Mouse (Mus musculus) gastrocnemius, postnatal 25 days (tissue): ENCODE results near the gene Mvb12b. TPM values are rescaled to one million over a fixed set of nuclear protein-coding genes. Genes with fewer than 3 reads are reported as not detected.

Experiments
- DNase-seq: peaks from one replicate; pipeline ENCODE4 v3.0.0; 2022
- total RNA-seq, 2 experiments: library from RNA; stranded (reverse); gene quantifications; 1 replicate in 1 of 2; 2 replicates in 1 of 2; pipeline ENCODE4 v1.2.3; 2021

The Mvb12b gene
- total RNA-seq, 2 experiments from 2014 or later = 18.6 to 23.0 TPM

DNA sequence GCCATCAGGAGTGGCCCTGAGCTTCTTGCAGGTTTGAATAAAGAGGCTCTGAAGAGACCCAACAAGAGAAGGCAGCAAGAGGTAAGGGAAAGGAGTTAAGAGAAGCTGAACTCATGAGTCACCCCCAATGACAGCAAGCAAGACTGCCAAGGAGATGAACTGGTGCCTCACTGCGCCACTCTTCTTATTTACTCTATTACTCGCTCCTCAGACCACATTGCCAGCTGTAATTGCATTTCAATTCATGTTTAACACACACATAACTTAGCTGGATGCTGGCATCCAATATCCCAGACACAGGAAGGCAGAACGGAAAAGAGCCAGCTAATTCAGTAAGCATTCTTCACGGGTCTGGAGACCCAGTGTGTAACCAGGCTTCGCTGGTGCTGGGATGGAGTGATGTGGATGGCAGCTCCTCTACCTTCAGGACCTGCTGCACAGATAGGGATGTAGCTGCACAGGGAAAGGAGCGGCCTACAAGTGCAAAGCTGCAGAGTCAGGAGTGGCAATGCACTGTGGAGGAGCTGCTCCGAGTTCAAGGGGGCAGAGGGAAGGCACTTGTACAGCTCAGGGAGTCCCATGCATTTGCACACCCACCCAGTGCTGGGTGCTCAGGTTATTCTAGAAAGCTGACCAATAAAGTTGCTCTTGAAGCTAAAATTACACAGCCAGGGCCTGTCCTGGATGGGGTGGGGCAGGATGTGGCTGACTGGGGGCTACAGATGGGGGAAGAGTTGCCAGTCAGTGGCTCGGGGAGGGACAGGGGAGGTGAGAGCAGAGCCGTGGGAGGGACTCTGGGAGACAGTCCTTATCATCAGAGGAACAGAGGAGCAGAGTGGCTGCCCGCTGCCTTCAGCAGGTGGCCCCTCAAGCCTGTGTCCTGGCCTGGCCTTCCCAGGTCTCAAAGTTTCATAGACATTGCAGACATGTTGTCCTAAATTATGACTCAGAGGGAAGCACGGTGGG lies 34.5 kb downstream of the Mvb12b start:
- DNase-seq = no peak

DNA sequence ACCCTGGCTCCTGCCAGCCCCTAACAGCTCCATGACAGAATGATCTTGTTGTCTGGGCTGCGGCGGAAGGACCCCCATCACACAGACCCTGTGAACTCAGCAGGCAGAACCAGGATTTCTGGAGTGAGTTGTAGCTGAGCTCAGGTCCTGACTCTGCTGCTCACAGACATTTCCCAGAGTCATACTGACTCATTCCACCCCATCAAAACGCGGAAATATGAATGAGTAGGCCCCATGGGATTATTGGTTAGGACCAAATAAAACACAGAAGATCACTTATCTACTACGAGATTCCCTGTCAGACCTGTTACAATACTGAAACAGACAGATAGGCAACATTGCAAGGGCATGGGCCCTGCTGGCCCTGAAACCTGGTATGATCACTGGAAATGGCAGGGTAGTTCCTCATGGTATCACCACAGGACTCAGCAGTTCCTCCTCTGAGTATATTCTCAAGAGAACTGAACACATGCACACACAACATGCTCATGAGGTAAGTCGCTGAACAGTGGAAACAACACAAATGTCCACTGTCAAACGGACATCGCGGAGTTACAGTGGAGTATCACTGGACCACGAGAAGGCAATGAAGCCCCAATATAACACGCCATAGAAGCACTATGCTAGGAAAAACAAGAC lies 40.4 kb downstream of the Mvb12b start:
- no peak for DNase-seq

DNA sequence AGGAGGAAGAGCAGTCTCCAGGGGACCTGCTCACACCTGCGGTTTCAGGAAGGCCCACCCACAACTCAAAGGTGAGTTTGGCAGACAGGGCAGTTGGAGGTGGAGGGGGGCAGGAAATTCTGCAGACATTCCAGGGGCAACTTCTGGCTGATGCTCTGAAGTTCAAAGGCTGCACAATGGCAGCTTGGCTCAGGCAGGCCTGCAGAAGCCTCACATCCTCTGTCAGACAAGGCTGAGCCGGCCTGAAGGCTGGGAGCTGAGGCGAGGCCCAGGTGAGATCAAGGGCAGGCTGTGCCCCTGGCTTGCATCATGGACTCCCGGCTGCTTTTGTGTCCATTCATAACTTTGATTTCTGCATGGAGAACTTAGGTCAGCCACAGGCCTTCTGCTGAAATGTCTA lies 41.1 kb downstream of the Mvb12b start:
- no peak for DNase-seq

DNA sequence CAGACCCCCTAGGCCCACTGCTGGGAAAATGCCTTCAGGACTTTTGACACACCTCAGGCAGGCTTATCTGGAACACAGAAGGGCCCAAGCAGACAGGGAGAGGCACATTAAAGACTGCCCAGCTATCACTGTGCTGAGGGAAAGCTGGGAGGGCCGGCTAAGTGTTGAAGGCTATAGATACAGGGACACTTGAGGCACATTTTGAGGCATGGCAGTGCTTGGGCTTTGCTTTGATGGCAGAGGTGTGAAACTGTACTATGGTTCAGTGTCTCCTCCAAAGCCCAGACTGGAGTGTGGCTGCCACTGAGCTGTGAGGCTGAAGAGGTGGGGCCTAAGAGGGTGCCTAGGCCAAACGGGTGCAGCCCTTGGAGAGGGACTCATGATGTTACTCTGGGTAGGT lies 44.1 kb downstream of the Mvb12b start:
- DNase-seq = no peak

DNA sequence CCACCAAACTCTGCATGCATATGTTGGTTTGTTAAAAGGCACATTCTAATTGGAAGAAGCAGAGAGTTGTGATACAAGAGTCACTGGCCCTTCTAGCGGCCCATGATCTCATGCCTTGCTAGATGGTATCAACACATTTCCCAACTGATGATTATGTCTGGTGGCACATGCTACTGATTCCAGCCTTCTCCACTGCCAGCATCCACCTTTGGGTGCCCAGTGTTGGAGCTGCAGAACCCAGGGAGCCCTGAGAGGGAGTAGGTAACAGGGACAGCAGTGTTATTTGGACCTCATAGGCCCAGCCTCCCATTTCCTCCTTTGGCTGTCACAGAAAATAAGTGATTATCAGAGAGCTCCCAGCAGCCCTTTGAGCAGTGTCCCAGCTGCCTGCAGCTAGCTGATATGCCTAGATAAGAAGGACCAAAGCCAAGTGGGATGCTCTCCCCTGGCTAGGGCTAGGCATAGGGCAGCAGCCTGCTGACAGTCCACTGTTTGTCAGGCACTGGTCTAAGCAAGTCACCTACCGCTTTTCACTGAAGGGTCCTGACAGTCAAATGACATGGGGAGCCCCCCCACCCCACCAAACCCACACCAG lies 44.7 kb downstream of the Mvb12b start:
- DNase-seq = no peak

DNA sequence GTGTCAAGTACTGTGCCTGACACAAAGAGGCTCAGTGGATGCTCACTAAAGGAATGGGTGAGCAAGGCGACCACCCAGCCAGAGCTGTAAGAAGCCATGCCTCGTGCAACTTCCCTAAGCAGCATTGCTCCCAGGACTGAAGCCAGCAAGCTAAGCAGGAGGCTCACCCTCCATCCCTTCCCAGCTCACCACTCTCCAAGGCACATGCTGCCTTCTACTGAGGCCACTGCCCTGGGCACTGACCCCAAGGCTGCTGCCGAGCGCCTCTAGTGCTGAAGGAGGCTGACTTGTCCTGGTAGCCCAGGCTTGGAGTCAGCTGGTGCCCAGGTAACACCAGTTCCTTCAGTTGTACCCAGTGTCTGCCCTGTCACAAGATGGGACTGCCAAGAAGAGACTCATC lies 45.8 kb downstream of the Mvb12b start:
- DNase-seq = no peak

DNA sequence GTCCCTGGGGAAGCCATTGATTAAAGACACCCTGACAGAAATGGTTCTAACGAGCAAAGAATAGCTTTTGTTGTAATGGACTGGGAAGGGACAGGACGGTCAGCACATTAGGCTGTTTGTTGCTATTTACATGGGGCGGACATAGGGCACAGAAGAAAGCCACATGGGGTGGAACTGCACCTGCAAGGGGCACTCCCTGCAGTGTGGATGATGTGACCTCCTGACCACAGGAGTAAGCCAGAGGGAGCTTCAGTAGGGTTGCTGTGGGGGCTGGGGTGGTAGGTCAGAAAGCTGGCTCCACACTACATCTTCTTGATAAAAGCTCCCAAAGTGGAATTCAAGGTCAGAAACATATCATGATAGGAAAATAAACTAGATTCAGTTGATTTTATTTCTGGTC lies 47.3 kb downstream of the Mvb12b start:
- no peak for DNase-seq

DNA sequence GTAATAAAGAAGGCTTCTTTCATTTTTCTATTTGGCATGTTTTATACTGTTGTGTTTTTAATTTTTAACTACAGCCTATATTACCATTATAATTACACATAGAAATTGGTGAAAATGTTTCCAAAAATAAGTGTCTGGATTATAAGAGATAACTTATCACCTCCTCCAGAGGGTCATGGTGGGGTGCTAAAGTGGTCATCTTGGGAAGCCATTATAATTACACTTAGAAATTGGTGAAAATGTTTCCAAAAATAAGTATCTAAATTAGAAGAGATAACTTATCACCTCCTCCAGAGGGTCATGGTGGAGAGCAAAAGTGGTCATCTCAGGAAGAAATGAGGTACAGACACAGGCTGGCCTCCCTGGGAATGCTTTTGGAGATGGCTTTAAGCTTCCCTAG lies 48.5 kb downstream of the Mvb12b start:
- no peak for DNase-seq

DNA sequence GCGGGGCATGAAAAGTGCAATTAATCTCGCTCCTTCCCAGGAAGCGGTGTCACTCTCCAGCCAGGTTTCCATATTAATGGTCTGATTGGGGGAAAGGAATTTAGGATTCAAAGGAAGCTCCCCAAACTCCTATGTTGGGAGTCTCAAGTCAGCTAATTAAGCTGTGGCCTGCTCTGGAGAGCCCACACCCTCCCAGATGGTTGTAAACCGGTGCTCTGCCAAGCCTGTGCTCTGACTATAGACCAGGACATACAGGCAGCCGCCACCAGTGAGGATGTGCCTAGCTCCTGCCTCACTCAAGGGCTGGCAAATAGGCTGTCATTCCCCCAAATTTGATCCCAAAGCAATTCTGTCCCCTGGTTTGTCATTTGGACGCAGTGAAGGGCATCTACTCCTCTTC lies 50.4 kb downstream of the Mvb12b start:
- no peak for DNase-seq

DNA sequence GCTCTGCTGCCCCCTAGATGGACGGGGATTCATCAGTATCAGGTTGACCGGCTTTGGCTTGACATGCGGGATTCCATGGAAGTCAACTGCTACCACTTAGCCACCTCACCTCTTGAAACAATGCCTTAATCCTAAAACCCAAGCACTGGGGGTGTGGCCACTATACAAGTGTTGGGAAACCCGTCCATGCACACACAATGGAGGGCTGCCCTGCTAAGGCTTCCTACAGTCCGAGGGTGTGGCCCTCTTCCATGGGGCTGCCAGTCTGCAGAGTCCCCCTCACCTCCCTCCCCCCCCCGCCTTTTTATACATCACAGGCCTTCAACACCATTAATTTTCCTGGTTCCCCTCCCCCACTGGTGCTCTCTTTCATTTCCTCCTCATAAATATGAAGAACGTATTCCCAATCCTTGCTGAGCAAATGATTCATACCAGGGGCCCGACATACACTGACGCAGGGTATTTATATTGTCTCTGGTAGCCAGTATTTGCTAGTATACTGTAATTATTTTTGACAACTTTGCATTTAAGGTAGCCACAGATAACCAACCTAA lies 51.0 kb downstream of the Mvb12b start:
- DNase-seq = no peak

DNA sequence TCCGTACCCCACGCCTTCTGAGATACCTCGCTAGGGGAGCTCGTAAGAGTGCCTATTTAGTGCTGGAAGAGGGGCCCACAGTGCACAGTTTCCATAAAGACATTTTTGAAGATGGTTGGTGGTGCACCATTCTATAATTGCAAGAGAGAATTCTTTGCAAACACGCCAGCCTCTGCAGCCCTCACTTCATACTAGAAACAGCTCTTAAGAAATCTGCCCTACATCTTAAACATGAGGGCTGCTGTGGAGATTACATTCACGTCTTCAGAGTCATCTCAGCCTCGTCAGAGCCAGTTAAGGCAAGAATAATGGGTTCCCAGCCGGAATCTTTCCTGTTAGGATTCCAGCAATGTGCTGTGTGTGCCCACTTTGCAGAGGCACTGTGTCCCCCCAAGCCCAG lies 52.7 kb downstream of the Mvb12b start:
- DNase-seq = no peak

DNA sequence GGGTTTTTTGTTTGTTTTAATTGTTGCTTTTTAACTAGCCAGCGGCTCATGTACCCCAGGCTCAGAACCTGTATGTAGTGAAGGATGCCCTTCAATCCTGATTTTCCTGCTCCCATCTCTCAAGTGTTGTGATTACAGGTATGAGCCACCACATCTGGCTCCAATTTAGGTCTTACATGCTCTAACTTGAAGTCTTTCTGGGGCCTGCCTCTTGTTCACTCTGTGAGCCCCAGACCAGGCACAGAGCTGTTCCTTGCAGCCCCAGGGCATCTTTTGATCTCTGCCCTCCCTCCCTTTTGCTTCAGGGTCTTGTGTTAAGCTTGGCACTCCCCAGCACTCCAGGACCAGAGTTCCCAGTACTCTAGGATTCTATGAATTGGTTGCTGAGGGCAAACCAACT lies 53.8 kb downstream of the Mvb12b start:
- no peak for DNase-seq

DNA sequence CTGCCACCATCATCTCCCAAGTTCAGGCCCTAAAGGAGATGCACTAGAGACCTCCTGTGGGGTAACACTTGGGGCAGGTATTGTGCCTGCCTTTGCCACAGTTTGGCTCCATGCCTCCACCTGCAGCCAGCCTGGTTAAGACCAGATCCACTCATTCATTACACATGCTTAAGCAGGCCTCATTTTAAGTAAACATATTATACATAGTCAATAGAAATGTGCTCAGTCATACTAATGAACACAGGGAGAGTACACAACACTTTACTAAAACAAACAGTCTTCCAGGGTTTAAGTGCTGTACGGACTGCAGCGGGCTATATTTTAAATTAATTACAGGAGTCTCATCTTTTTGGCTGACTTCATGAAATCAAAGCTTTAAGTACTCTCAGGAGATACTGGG lies 57.9 kb downstream of the Mvb12b start:
- no peak for DNase-seq

DNA sequence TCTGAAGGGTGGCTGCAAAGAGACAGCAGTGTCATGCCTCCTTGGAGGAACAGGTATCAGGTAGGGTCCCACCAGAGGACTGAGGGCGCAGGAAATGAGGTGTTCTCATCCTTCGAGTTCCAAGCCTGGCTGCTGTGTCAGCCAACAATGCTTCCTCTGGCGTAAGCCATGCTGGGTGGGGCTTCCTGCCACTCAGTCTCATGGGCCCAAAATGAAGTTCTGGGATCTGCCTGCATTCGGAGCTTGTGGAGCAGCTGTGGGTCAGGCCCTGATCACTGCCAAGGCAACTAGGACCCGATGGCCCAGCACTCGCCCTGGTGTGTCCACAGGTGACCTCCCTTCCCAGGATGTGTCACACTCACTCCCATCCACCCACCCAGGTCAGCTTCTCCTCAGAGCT lies 61.0 kb downstream of the Mvb12b start:
- DNase-seq = no peak

DNA sequence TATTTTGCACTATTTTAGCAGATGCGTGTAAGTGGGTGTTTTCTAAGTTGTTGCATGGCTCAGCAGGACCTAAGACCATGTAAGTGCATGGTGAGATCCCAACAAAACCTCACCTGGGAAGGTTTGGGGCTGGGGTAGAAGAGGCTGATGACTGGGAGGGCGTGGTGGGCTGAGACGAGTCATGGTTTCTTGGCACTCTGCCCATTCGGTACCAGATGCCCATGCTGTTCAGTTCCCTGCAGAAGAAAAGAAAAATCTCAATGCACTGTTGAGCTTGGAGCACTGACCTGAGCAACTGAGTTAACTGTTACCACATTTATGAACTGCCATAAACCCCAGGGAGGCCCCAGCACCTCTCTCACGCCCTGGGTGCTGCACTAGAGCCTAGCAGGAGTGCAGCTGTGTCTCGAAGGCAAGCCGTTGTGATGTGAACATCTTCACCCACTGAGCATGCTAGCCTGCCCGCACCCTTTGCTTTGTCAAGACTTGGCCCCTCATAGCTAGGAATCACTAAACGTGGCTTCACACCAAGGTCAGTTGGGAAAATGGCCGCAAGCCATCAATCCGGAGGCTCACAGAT lies 62.7 kb downstream of the Mvb12b start:
- no peak for DNase-seq

DNA sequence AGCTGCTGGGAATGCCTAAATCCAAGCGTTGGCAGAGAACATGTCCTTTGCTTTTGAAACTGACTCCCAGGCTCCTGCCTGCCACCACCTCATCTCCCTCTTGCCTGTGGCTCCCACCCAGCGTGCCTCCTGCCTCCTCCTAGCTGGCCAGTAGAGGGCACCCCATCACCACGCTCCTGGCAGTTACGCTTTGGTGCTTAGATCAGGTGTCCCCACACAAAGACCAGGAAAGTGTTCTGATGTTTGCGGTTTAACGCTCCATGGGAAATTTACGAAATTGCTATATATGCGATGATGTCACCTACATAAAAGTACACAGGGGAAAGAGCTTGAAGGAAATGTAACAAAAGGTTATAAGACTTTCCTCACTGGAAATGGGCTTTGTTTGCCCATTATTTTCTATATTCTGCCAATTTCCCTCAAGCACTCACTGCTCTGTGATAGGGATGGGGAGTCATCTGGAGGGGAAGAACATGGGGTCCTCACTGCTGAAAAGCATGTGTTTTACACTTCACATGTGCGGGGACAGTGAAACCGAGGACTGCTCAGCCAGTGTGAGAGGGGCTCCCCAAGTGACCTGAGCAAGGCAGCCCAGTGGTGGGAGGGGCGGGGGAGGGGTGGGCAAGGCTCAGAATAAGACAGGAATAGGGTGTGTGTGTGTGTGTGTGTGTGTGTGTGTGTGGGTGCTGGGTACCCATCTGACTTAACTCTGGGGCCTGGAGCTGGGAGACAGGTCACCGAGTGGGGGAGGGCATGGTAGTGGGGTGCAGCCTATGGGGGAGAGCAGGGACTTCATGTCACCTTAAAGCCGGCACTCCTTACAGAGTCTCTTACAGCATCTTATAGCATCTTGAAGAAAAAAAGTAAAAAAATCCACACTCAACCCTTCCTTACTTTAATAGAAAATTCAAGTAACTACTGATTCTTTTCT lies 65.8 kb downstream of the Mvb12b start:
- DNase-seq = peak; percentile 72

DNA sequence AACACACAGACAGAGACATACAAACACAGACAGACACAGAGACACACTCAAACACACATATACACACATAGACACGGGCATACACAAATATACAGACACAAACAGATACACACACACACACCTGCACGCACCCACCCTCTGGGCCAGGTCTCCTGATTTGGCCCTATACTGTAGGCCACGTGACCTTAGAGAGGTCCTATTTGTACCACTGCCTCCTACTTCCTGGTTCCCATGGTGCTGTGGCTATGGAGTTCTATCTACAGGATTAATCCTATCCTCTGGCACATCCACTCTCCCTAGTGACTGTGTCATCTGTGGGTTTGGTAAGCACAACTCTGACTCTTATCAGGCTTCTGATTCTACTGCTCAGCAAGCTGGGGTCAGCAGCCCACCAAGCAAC lies 67.3 kb downstream of the Mvb12b start:
- no peak for DNase-seq

DNA sequence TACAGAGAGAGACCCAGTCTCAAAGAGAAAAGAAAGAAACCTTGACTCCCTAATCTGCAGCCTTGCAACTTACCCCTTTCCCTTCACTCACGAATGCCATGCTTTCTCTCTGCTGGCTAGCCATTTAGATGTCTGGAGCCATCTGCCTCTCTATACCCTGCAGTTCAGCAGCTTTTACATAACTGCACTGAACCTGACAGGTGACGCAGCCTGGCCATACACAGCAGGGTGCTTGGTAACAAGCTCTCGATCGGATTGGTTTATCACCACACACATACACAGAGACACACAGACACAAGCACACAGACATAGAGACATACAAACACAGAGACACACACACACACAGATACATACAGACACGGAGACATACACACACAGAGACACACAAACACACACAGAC lies 67.7 kb downstream of the Mvb12b start:
- no peak for DNase-seq

DNA sequence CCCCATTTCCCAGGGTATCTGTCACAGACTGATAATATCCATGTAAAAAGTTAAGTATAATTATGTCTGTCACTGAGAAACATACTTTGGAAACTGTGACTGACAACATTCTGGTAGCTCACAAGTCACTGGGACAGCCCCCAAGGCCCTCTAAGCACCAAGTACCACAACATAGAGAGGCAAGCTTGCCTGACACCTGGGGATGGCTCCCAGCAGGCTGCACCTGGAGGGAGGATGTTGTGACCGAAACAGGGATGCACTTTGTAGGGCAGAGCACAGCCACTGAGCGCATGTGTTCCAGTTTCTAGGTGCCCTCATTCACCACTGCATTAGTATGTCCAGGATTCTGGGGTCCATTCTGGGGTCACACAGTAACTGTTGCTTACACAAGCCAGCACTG lies 69.4 kb downstream of the Mvb12b start:
- no peak for DNase-seq

DNA sequence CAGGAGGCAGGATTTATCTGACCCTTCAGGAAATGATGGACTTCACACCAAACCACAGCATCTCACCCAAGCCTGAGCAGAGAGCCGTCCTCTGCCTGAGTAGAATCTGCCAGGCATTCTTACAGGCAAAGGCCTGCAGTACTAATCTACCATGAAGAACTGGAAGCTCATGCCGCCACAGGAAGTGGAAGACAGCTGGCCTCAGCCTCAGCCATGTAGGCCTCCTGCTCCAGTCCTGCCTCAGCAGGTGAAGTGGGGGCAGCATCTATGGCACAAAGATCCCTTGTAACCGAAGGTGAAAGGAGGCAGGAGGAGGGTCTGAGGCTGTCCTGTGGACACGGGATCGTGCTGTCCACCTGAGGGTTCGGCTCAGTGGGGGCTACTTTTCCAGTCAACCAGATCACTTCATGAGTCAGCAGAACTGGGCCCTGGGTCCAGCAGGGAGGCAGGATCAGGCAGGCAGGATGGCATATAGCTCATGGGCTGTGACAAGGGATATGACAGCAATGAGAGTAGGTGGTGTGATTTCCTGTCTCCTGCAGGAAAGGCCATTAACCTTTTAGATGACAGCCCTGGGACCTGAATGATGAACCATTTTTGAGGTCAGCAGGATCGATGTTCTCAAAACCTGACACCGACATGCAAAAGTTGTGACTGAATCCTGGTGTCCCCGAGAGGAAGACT lies 69.9 kb downstream of the Mvb12b start:
- DNase-seq = no peak

DNA sequence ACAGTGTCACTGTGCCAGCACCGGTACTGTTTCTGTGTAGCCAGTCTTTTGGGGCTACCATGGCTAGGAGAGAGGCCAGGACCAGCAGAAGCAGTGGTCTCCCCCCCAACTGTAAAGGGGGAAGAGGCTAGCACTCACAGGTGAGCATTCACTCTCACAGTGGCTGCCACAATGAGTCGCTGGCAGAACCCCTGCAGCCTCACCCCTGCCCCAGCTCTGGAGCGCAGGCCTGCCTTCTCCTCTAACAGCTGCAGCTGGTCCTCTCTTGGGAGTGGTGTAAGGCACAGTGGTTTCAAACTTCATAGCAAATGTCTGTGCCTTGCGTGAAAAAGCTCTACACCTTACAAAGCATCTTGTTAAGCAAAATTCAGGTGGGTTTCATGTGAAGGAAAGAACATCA lies 70.7 kb downstream of the Mvb12b start:
- DNase-seq = peak; percentile 31
